Mouse (Mus musculus) forebrain, embryonic 16.5 days (tissue): Measurements from ENCODE around the gene Chchd10. TPM values are rescaled to one million over a fixed set of nuclear protein-coding genes. Genes with fewer than 3 reads are reported as not detected.

Experiments
- ATAC-seq: fragments of 200-750 bp; cut with Nextera tagmentation; 2 replicates; pipeline ENCODE4 v1.8.0; 2017; ENCODE audit warnings: mild to moderate bottlenecking, moderate library complexity
- H3K27ac ChIP-seq: fragments of 300-500 bp; sonication (generic); 2 replicates; pipeline ENCODE4 v1.5.1; 2014; ENCODE audit warnings: low read length, control low read depth
- H3K27me3 ChIP-seq: fragments of 300-500 bp; sonication (generic); replicated peaks from 2 replicates; pipeline ENCODE4 v1.6.1; 2014; ENCODE audit warnings: low read length; ENCODE audit not compliant: control insufficient read depth, insufficient read depth
- H3K36me3 ChIP-seq: fragments of 300-500 bp; sonication (generic); 2 replicates; pipeline ENCODE4 v1.6.1; 2014; ENCODE audit not compliant: control insufficient read depth, insufficient read depth
- H3K4me1 ChIP-seq: fragments of 300-500 bp; sonication (generic); replicated peaks from 2 replicates; pipeline ENCODE4 v1.6.1; 2014; ENCODE audit warnings: low read length; ENCODE audit not compliant: control insufficient read depth, insufficient read depth
- H3K4me2 ChIP-seq: fragments of 300-500 bp; sonication (generic); 2 replicates; pipeline ENCODE4 v1.6.1; 2014; ENCODE audit warnings: mild to moderate bottlenecking, low read length, control low read depth
- H3K4me3 ChIP-seq: fragments of 300-500 bp; sonication (generic); replicated peaks from 2 replicates; pipeline ENCODE4 v1.5.1; 2014; ENCODE audit warnings: mild to moderate bottlenecking, low read length, control low read depth
- H3K9ac ChIP-seq: fragments of 300-500 bp; sonication (generic); replicated peaks from 2 replicates; pipeline ENCODE4 v1.6.1; 2014; ENCODE audit warnings: low read depth, low read length, control low read depth
- H3K9me3 ChIP-seq: fragments of 300-500 bp; sonication (generic); 2 replicates; pipeline ENCODE4 v1.6.1; 2016; ENCODE audit warnings: low read length; ENCODE audit not compliant: control insufficient read depth
- WGBS: fragments of 180-500 bp; shearing (Covaris S2); extraction: QIAGEN DNeasy Blood & Tissue Kit; methylation state at CpG from one replicate; pipeline ENCODE4 v1.1.7; 2014; 5-methylcytosine and 5-hydroxymethylcytosine counted together
- polyA plus RNA-seq: library from polyadenylated mRNA; unstranded; fragments of >200 nt; fragmentation: Nextera tagmentation; extraction: Ambion mirVana; gene quantifications from 2 replicates; pipeline ENCODE4 v1.2.1, GENCODE M21; 2015

The Chchd10 gene
- polyA plus RNA-seq, 1 experiment from 2014 or later, result 30.7 TPM

GRCm38 (mm10) chr10:75935680-75936541, 3.0 kb downstream of the Chchd10 start, which contains the start of gene Mmp11:
Gene Mmp11 (minus strand): TSS chr10:75936496.
- H3K4me3 ChIP-seq, result peak within 1 kb of the TSS; percentile 49
- no peak within 1 kb of the TSS for H3K27ac ChIP-seq
- H3K27me3 ChIP-seq, result peaks cover 9% of the 10 kb centered on the region; the same call in 1 of the 2 replicates
- H3K4me2 ChIP-seq, result peak within 1 kb of the TSS; percentile 79
- peak within 1 kb of the TSS; percentile 54 for H3K9ac ChIP-seq
- no peaks in the 10 kb centered on the region for H3K36me3 ChIP-seq
- H3K4me1 ChIP-seq, result peaks cover 31% of the 10 kb centered on the region
- peak; percentile 41 for ATAC-seq
- no peaks in the 10 kb centered on the region for H3K9me3 ChIP-seq
- WGBS, result 2% methylated on average over 50 of the region's 51 CpGs

GRCm38 (mm10) chr10:75936909-75937667, 4.2 kb downstream of the Chchd10 start:
- no peak overlapping the region for H3K27ac ChIP-seq
- 36% methylated on average over 18 of the region's 18 CpGs for WGBS
- H3K4me2 ChIP-seq, result no peak overlapping the region
- peaks cover 20% of the 10 kb centered on the region for H3K4me1 ChIP-seq
- H3K9me3 ChIP-seq, result no peaks in the 10 kb centered on the region
- H3K4me3 ChIP-seq, result no peak overlapping the region
- ATAC-seq, result 0 out of 2 replicates have a peak, but pooled peaks have one; percentile 4
- H3K27me3 ChIP-seq, result peaks cover 9% of the 10 kb centered on the region; the same call in 1 of the 2 replicates
- 0 out of 2 replicates have a peak overlapping the region, but pooled peaks have one; percentile 13 for H3K9ac ChIP-seq
- no peaks in the 10 kb centered on the region for H3K36me3 ChIP-seq

GRCm38 (mm10) chr10:75937851-75938643, 5.1 kb downstream of the Chchd10 start:
- ATAC-seq, result no peak
- H3K9me3 ChIP-seq, result no peaks in the 10 kb centered on the region
- no peak overlapping the region for H3K9ac ChIP-seq
- no peak overlapping the region for H3K4me3 ChIP-seq
- H3K4me1 ChIP-seq, result peaks cover 11% of the 10 kb centered on the region
- H3K27me3 ChIP-seq, result peaks cover 9% of the 10 kb centered on the region; the same call in 1 of the 2 replicates
- 54% methylated on average over 10 of the region's 10 CpGs for WGBS
- H3K27ac ChIP-seq, result no peak overlapping the region
- no peak overlapping the region for H3K4me2 ChIP-seq
- no peaks in the 10 kb centered on the region for H3K36me3 ChIP-seq

GRCm38 (mm10) chr10:75939481-75940234, 6.7 kb downstream of the Chchd10 start:
- no peak overlapping the region for H3K4me3 ChIP-seq
- no peak overlapping the region for H3K4me2 ChIP-seq
- H3K27ac ChIP-seq, result no peak overlapping the region
- no peak for ATAC-seq
- no peaks in the 10 kb centered on the region for H3K36me3 ChIP-seq
- H3K27me3 ChIP-seq, result peaks cover 9% of the 10 kb centered on the region; the same call in 1 of the 2 replicates
- H3K9ac ChIP-seq, result no peak overlapping the region
- WGBS, result 57% methylated on average over 9 of the region's 9 CpGs
- peaks cover 20% of the 10 kb centered on the region for H3K4me1 ChIP-seq
- no peaks in the 10 kb centered on the region for H3K9me3 ChIP-seq

DNA sequence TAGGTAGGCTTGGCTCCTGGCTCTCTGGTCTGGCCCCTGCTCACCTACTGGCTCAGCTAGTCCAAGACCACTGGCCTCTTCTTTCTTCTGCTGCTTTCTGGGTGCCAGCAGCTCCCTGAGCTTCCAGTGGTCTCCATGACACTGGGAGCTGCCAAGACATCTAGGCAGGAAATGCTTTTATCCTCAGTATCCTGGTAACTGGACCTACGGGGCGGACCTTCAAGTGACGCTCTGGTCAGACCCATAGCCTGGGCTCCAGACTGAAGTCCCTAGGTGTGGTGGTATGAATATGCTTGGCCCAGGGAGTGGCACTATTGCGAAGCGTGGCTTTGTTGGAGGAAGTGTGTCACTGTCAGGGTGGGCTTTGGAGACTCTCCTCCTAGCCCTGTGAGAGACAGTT, 7.6 kb downstream of the Chchd10 start, which contains the start of gene Gm867:
Gene Gm867, minus strand, starts transcription at position 153 of the 400 bp plus-strand sequence.
- WGBS, result 82% methylated on average over 5 of the region's 5 CpGs
- Histone ChIP-seq H3K4me2 (no peak within 1 kb of the TSS), H3K9me3 (no peaks in the 10 kb centered on the region), H3K4me3 (no peak within 1 kb of the TSS), H3K4me1 (peaks cover 16% of the 10 kb centered on the region), H3K27ac (no peak within 1 kb of the TSS), H3K36me3 (no peaks in the 10 kb centered on the region), H3K27me3 (peaks cover 7% of the 10 kb centered on the region; the same call in 1 of the 2 replicates), H3K9ac (no peak within 1 kb of the TSS)
- no peak for ATAC-seq

DNA sequence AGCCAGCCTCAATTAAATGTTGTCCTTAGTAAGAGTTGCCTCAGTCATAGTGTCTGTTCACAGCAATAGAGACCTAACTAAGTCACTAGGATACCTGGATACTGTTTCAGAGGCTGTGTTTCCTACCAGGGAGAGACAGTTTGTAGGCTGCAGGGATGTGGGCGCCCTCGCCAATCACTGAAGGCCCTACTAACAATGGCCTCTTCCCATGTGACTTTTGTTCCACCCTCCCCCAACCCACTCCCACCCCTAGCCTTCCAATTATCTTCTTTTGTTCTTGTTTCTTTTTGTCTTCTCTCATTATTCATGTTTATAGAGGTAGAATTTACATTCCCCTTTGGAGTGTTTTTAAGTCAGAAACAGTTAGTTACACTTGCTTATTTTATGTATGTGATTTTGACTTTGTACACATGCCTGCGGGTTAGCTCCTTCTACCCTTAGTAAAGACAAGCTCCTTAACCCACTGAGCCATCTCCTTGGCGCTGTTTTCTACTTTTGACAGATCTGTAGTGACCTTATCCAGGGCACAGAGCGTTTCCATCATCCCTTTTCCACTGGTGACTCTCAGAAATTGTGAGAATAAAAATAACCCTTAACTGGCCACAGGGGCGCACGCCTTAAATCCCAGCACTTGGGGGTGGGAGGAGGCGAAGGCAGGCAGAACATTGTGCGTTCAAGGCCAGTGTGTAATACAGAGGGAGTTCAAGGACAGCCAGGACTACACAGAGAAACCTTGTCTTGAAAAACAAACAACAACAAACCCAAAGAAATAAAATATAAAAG, 8.3 kb downstream of the Chchd10 start:
- Histone ChIP-seq H3K9ac (no peak overlapping the region), H3K4me2 (no peak overlapping the region), H3K27ac (no peak overlapping the region), H3K4me3 (no peak overlapping the region), H3K27me3 (peaks cover 7% of the 10 kb centered on the region; the same call in 1 of the 2 replicates), H3K9me3 (no peaks in the 10 kb centered on the region), H3K4me1 (peaks cover 9% of the 10 kb centered on the region), H3K36me3 (no peaks in the 10 kb centered on the region)
- ATAC-seq, result no peak
- WGBS, result 59% methylated on average over 9 of the region's 9 CpGs

GRCm38 (mm10) chr10:75942736-75943477, 10.0 kb downstream of the Chchd10 start, which contains the start of gene Vpreb3:
Gene Vpreb3 (plus strand): TSS chr10:75943057.
- peaks cover 8% of the 10 kb centered on the region for H3K4me1 ChIP-seq
- ATAC-seq, result no peak
- H3K27ac ChIP-seq, result no peak within 1 kb of the TSS
- no peaks in the 10 kb centered on the region for H3K36me3 ChIP-seq
- WGBS, result 82% methylated on average over 15 of the region's 15 CpGs
- no peaks in the 10 kb centered on the region for H3K9me3 ChIP-seq
- H3K9ac ChIP-seq, result no peak within 1 kb of the TSS
- H3K27me3 ChIP-seq, result no peaks in the 10 kb centered on the region
- H3K4me3 ChIP-seq, result no peak within 1 kb of the TSS
- H3K4me2 ChIP-seq, result no peak within 1 kb of the TSS
